Mouse (Mus musculus) thymus, adult 2 months (tissue): ENCODE data around the gene Arl14.

ENCODE experiments used
- CTCF ChIP-seq: fragments of 200-500 bp; IDR thresholded peaks from 2 replicates; pipeline ENCODE4 v1.5.1; 2012; ENCODE audit warnings: mild to moderate bottlenecking, control low read depth, low read length, moderate library complexity, borderline replicate concordance; ENCODE audit not compliant: control insufficient read depth, poor library complexity, insufficient read depth; ENCODE audit errors: extremely low read depth
- POLR2A ChIP-seq: fragments of 200-500 bp; IDR thresholded peaks from 2 replicates; pipeline ENCODE4 v1.6.1; 2012; ENCODE audit warnings: mild to moderate bottlenecking, low read length, control low read depth, moderate library complexity; ENCODE audit not compliant: control insufficient read depth, poor library complexity, insufficient read depth; ENCODE audit errors: extremely low read depth

- TF ChIP-seq POLR2A (no peak), CTCF (no peak)
Observed at GRCm38 (mm10) chr3:69208441-69209309, 13.5 kb upstream of the Arl14 start.
